Mouse (Mus musculus) midbrain, embryonic 16.5 days (tissue): Measurements from ENCODE around the gene Slc15a3. TPM values are rescaled to one million over a fixed set of nuclear protein-coding genes. Genes with fewer than 3 reads are reported as not detected.
A peak's percentile ranks its signal among the peaks of the same experiment; 100 is the strongest.

ENCODE experiments used
- ATAC-seq: fragments of 200-750 bp; cut with Nextera tagmentation; 2 replicates; pipeline ENCODE4 v1.8.0; 2017; ENCODE audit warnings: moderate TSS enrichment
- H3K27ac ChIP-seq: fragments of 300-500 bp; sonication (generic); 2 replicates; pipeline ENCODE4 v1.5.1; 2014; ENCODE audit warnings: mild to moderate bottlenecking, low read length, mixed read lengths
- H3K27me3 ChIP-seq: fragments of 300-500 bp; sonication (generic); 2 replicates; pipeline ENCODE4 v1.6.1; 2014; ENCODE audit warnings: low read depth, low read length, mixed read lengths; ENCODE audit not compliant: control insufficient read depth, insufficient read depth
- H3K36me3 ChIP-seq: fragments of 300-500 bp; sonication (generic); 2 replicates; pipeline ENCODE4 v1.6.1; 2014; ENCODE audit warnings: mild to moderate bottlenecking, low read length, moderate library complexity, mixed read lengths; ENCODE audit not compliant: control insufficient read depth, insufficient read depth
- H3K4me1 ChIP-seq: fragments of 300-500 bp; sonication (generic); 2 replicates; pipeline ENCODE4 v1.6.1; 2014; ENCODE audit warnings: mild to moderate bottlenecking, low read length, mixed read lengths; ENCODE audit not compliant: control insufficient read depth, insufficient read depth
- H3K4me2 ChIP-seq: fragments of 300-500 bp; sonication (generic); 2 replicates; pipeline ENCODE4 v1.6.1; 2014; ENCODE audit warnings: mild to moderate bottlenecking, low read length, mixed read lengths
- H3K4me3 ChIP-seq: fragments of 300-500 bp; sonication (generic); 2 replicates; pipeline ENCODE4 v1.5.1; 2014; ENCODE audit warnings: low read depth, mild to moderate bottlenecking, low read length, moderate library complexity, mixed read lengths
- H3K9ac ChIP-seq: fragments of 300-500 bp; sonication (generic); 2 replicates; pipeline ENCODE4 v1.6.1; 2014; ENCODE audit warnings: low read depth, low read length, mixed read lengths
- H3K9me3 ChIP-seq: fragments of 300-500 bp; sonication (generic); replicated peaks from 2 replicates; pipeline ENCODE4 v1.6.1; 2014; ENCODE audit warnings: mild to moderate bottlenecking, low read length, mixed read lengths; ENCODE audit not compliant: control insufficient read depth, poor library complexity, severe bottlenecking
- WGBS: fragments of 180-500 bp; shearing (Covaris S2); extraction: QIAGEN DNeasy Blood & Tissue Kit; methylation state at CpG from one replicate; pipeline ENCODE4 v1.1.7; 2014; 5-methylcytosine and 5-hydroxymethylcytosine counted together
- polyA plus RNA-seq: library from polyadenylated mRNA; unstranded; fragments of >200 nt; fragmentation: Nextera tagmentation; extraction: Ambion mirVana; gene quantifications from 2 replicates; pipeline ENCODE4 v1.2.1, GENCODE M21; 2015

Slc15a3 gene
- polyA plus RNA-seq, 1 experiment from 2014 or later = 0.30 TPM

DNA sequence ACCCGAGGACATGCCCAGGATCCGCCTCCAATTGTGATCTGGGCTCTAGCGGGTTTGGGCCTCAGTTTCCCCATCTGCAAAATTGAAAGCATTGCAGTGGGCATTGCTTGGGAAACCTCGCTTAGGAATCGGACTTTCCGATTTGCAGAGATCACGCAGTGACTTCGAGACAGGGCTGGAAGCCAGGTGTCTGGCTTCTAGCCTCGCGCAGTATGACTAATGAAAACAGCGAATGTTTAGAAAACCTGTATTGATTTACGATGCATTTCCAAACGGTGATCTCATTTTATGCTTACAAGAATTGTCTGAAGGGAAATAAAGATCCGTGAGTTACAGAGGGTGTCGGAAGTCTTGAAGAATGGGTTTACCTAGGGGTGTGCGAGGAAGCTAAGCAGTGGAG is 56.2 kb downstream of the Slc15a3 start:
- Histone ChIP-seq H3K4me2 (peak overlapping the region; percentile 93), H3K27me3 (no peaks in the 10 kb centered on the region), H3K27ac (peak overlapping the region; percentile 91), H3K4me3 (peak overlapping the region; percentile 89), H3K4me1 (peaks cover 14% of the 10 kb centered on the region), H3K9me3 (no peaks in the 10 kb centered on the region), H3K9ac (peak overlapping the region; percentile 93), H3K36me3 (peaks cover 24% of the 10 kb centered on the region)
- peak; percentile 11; the same call in 1 of the 2 replicates for ATAC-seq
- 3% methylated on average over 16 of the region's 16 CpGs for WGBS

DNA sequence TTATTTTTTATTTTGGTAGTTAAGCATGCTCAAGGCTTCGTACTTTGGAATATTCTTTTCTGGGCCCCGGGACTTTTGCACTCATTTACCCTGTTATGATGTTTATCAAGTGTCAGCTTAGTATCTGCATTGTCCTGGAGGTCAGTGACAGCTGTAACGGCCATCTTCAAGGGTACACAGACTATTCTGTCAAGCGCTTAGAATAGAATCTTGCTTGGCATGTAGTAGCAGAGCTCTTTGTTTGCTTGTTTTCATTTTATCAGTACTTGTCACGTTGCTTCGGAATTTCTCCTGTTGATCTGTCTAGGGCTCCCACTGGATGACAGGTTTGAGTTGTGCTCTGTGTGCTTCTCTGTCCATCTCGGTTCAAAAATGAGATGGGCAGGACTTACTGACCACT is 57.3 kb downstream of the Slc15a3 start:
- Histone ChIP-seq H3K9me3 (no peaks in the 10 kb centered on the region), H3K9ac (no peak overlapping the region), H3K27ac (no peak overlapping the region), H3K4me3 (no peak overlapping the region), H3K36me3 (peaks cover 34% of the 10 kb centered on the region), H3K27me3 (no peaks in the 10 kb centered on the region), H3K4me2 (peak overlapping the region; percentile 93), H3K4me1 (peaks cover 14% of the 10 kb centered on the region)
- ATAC-seq = no peak
- WGBS = 86% methylated on average over 7 of the region's 7 CpGs

DNA sequence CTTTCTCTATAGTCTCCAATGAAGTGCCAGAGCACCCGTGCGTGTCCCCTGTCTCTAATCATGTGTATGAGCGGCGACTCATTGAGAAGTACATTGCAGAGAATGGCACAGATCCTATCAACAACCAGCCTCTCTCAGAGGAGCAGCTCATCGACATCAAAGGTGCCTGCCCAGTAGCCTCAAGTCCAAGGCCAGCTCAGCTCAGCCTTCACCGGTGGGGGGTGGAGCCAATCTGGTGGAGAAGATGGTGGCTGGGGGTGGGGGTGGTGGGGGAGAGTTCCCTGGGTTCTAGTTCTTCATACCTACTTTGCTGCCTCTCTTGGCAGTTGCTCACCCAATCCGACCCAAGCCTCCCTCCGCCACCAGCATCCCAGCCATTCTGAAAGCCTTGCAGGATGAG is 58.0 kb downstream of the Slc15a3 start:
- Histone ChIP-seq H3K4me2 (no peak overlapping the region), H3K4me1 (peaks cover 14% of the 10 kb centered on the region), H3K9ac (no peak overlapping the region), H3K27me3 (no peaks in the 10 kb centered on the region), H3K9me3 (no peaks in the 10 kb centered on the region), H3K4me3 (no peak overlapping the region), H3K36me3 (peaks cover 40% of the 10 kb centered on the region), H3K27ac (no peak overlapping the region)
- no peak for ATAC-seq
- 90% methylated on average over 7 of the region's 8 CpGs for WGBS

DNA sequence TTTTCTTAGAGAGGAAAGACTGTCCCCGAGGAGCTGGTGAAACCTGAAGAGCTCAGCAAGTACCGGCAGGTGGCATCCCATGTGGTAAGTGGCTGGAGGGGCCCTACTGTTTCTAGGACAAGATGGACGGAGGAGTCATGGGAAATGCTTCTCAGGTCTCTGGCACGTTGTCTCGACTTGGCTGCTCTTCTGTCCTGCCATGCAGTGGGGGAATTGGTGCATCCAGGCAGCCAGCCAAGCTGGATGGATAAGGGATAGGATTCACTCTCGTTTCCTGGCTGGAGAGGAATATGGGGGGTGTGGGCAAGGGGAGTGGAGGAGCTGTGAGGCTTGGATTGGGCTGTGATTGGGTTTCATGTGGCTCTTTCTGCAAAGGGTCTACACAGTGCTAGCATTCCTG is 60.8 kb downstream of the Slc15a3 start:
- H3K27me3 ChIP-seq = no peaks in the 10 kb centered on the region
- peaks cover 12% of the 10 kb centered on the region for H3K4me1 ChIP-seq
- H3K9me3 ChIP-seq = no peaks in the 10 kb centered on the region
- no peak overlapping the region for H3K27ac ChIP-seq
- peaks cover 63% of the 10 kb centered on the region for H3K36me3 ChIP-seq
- H3K4me2 ChIP-seq = no peak overlapping the region
- 85% methylated on average over 6 of the region's 6 CpGs for WGBS
- no peak for ATAC-seq
- no peak overlapping the region for H3K9ac ChIP-seq
- no peak overlapping the region for H3K4me3 ChIP-seq

DNA sequence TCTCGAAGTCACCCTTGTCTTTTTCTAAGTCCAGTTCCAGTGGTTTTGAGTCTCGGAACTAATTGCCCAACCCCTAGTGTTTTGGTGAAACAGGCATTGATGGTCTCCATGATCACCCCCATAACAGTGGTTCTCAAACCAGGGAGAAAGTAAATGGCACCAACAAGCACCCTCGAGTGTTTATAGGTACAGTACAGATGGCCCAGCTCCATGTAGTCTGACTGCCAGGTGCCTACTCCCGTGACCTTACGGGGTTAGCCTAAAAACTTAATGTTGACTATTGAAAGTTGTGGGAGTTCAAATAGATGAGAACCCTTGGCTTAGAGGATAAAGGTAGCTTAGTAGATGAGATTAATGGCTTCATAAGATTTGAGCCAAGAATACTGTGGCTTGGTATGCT is 61.5 kb downstream of the Slc15a3 start:
- H3K36me3 ChIP-seq = peaks cover 67% of the 10 kb centered on the region
- no peak overlapping the region for H3K9ac ChIP-seq
- H3K27ac ChIP-seq = no peak overlapping the region
- no peaks in the 10 kb centered on the region for H3K9me3 ChIP-seq
- H3K4me1 ChIP-seq = peaks cover 9% of the 10 kb centered on the region
- H3K4me3 ChIP-seq = no peak overlapping the region
- ATAC-seq = no peak
- no peak overlapping the region for H3K4me2 ChIP-seq
- 96% methylated on average over 5 of the region's 5 CpGs for WGBS
- no peaks in the 10 kb centered on the region for H3K27me3 ChIP-seq

DNA sequence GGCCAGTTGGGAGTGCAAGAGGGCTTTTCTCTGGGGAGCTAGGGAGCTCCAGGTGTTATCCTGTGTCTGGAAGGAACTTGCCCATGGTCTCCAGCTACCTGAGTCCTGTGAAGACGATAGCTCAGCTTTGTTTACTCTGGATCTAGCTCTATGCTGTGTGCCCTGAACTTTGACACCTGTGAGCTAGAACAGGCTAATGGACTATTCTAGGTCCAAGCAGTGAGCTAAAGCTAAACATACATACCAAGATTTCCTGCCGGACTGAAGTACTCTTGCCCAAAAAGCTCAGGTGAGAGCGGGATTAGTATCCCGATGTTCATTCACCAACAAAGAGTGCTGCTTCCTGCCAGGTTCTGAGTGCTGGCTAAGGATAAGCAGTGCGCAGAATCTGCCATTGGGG is 65.0 kb downstream of the Slc15a3 start:
- no peak for ATAC-seq
- Histone ChIP-seq H3K27ac (no peak overlapping the region), H3K4me3 (no peak overlapping the region), H3K36me3 (peaks cover 57% of the 10 kb centered on the region), H3K4me2 (no peak overlapping the region), H3K9ac (no peak overlapping the region), H3K4me1 (no peaks in the 10 kb centered on the region), H3K9me3 (no peaks in the 10 kb centered on the region), H3K27me3 (no peaks in the 10 kb centered on the region)
- WGBS = 92% methylated on average over 5 of the region's 5 CpGs

DNA sequence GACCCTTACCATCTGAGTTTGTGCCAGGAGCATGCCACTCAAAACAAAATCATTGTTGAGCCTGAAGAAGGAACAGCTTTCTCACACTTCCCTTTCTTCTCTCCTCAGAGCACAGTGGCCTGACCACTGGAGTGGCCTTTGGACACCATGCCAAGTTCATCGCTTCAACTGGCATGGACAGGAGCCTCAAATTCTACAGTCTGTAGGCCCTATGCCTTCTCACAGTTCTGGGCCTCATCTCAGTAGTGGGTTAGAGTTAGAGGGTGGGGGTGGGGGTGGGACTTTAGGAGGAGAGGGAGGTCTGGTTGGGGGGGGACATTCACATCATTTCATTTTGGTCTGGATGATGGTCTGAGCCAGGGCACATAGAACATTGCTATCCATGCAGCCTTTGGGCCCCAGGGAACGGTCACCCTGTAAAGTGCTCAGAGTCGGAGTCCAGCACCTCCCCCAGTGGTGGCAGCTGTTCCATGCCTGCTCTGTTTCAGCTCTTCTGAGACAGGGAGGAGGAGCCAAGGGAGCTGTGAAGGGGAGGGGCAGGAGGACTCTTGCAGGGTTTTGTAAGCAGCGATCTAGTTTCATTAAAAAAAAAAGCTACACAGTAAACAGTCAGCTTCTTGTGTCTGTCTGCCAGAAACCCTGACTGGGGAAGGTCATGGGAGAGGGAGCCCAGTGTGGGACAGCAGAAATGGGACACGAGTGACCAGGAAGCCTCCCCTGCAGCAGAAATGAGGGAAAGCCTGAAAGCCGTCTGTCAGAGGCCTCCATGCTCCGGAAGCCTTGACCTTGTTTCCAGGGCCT is 65.6 kb downstream of the Slc15a3 start:
- Histone ChIP-seq H3K9me3 (no peaks in the 10 kb centered on the region), H3K4me3 (no peak overlapping the region), H3K4me1 (no peaks in the 10 kb centered on the region), H3K36me3 (peaks cover 51% of the 10 kb centered on the region), H3K9ac (no peak overlapping the region), H3K27me3 (no peaks in the 10 kb centered on the region), H3K27ac (no peak overlapping the region), H3K4me2 (no peak overlapping the region)
- no peak for ATAC-seq
- WGBS = 69% methylated on average over 7 of the region's 7 CpGs

DNA sequence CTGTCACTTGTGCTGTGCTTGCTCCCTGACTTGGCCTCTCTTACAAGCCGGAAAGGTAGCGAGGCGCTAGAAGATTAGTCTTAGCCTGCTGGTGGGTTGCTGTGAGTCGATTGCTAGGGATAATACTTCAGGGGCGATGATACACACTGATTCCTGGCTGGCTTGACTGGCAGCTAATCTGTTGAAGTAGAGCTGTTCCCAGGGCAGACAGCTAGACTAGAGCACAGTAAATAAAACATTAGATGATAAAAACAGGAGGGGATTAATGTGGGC is 66.1 kb downstream of the Slc15a3 start:
- H3K27ac ChIP-seq = no peak overlapping the region
- WGBS = 79% methylated on average over 5 of the region's 5 CpGs
- no peak for ATAC-seq

DNA sequence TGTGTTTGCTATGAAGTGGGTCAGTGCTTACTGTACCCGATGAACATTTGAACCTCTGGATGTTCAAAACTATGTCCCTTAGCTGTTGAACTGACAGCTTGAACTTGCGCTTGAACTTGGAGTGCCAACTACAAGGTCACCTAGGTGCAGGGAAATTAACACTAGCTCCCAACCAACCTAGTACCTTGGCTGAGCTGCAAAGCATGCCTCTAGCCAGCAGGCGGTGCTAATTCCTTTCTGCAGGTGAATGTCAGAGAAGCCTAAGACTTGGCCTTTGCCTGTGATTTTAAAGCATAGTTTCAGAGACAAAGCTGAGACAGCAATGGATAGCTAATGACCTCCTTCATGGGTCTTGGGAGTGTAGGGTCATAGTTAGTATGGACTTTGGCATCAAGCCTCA is 68.4 kb downstream of the Slc15a3 start:
- H3K4me3 ChIP-seq = no peak overlapping the region
- H3K27ac ChIP-seq = no peak overlapping the region
- H3K9me3 ChIP-seq = no peaks in the 10 kb centered on the region
- no peak overlapping the region for H3K4me2 ChIP-seq
- peak; percentile 36; the same call in 1 of the 2 replicates for ATAC-seq
- no peak overlapping the region for H3K9ac ChIP-seq
- H3K4me1 ChIP-seq = no peaks in the 10 kb centered on the region
- WGBS = 63% methylated on average over 3 of the region's 3 CpGs
- peaks cover 27% of the 10 kb centered on the region for H3K36me3 ChIP-seq
- H3K27me3 ChIP-seq = no peaks in the 10 kb centered on the region

More for the DNA sequence above, 66.1 kb downstream of the Slc15a3 start:
- no peaks in the 10 kb centered on the region for H3K4me1 ChIP-seq
- no peak overlapping the region for H3K4me2 ChIP-seq
- H3K27me3 ChIP-seq = no peaks in the 10 kb centered on the region
- no peaks in the 10 kb centered on the region for H3K9me3 ChIP-seq
- H3K9ac ChIP-seq = no peak overlapping the region
- H3K4me3 ChIP-seq = no peak overlapping the region
- peaks cover 47% of the 10 kb centered on the region for H3K36me3 ChIP-seq
